Mouse (Mus musculus): ENCODE measurements around the gene Dysf.

GRCm38 (mm10) chr6:84246101-84246760 lies 237.8 kb downstream of the Dysf start:
- TF ChIP-seq POLR2A (IDR thresholded peaks at IDR 0.05; ENCODE audit: control insufficient read depth in 1 of 2, insufficient read depth in 1 of 2, low read depth in 1 of 2, low read length in 2 of 2, poor library complexity in 1 of 2) (no peak), CTCF (IDR thresholded peaks at IDR 0.05 in 2 of 3, conservative IDR thresholded peaks at IDR 0.05 in 1 of 3; ENCODE audit: control insufficient read depth in 1 of 3, insufficient read depth in 1 of 3, low read depth in 2 of 3, low read length in 3 of 3, poor library complexity in 1 of 3, severe bottlenecking in 1 of 3) (no peak), EP300 (IDR thresholded peaks at IDR 0.05; ENCODE audit: low read depth in 1 of 2, low read length in 2 of 2) (no peak), ELF1 (IDR thresholded peaks at IDR 0.05; ENCODE audit: low read depth, low read length) (no peak), ZC3H11A (IDR thresholded peaks at IDR 0.05; ENCODE audit: low read depth, low read length) (no peak), GATA1 (IDR thresholded peaks at IDR 0.05; ENCODE audit: low read depth, low read length) (no peak), SIN3A (IDR thresholded peaks at IDR 0.05; ENCODE audit: low read length) (no peak), TBP (IDR thresholded peaks at IDR 0.05; ENCODE audit: low read depth, low read length) (no peak)
